Mouse (Mus musculus) thymus, adult 2 months (tissue): ENCODE measurements around the gene Mrc2.

Experiments used
- CTCF ChIP-seq: fragments of 200-500 bp; IDR thresholded peaks from 2 replicates; pipeline ENCODE4 v1.5.1; 2012; ENCODE audit warnings: mild to moderate bottlenecking, control low read depth, low read length, moderate library complexity, borderline replicate concordance; ENCODE audit not compliant: control insufficient read depth, poor library complexity, insufficient read depth; ENCODE audit errors: extremely low read depth
- POLR2A ChIP-seq: fragments of 200-500 bp; IDR thresholded peaks from 2 replicates; pipeline ENCODE4 v1.6.1; 2012; ENCODE audit warnings: mild to moderate bottlenecking, low read length, control low read depth, moderate library complexity; ENCODE audit not compliant: control insufficient read depth, poor library complexity, insufficient read depth; ENCODE audit errors: extremely low read depth

- TF ChIP-seq CTCF (no peak), POLR2A (no peak)
Measured at GRCm38 (mm10) chr11:105332468-105332867, 40.0 kb downstream of the Mrc2 start.
